Mouse (Mus musculus): Measurements from ENCODE around the gene Tas2r136. TPM values are rescaled to one million over a fixed set of nuclear protein-coding genes. Genes with fewer than 3 reads are reported as not detected.

Tas2r136 gene
- not detected in 2 replicates for polyA plus RNA-seq (2012; rRNA removed)

DNA sequence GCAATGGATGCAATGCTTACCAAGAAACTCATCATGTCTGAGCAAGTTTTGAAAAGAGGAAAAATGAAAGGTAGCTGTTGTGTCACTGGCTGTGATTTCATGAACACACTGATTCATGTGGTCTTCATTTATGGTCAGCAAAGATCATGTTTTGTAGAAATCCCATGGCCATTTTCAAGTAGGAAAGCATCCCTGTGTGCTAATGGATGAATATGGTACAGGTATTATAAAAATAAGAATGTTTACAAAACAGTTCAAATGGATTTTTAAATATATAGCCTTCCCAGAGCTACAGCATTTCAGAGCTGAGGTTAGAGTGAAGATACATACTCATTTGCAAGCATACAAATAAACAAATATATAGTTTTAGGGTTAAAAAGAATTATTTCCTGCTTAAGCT is at the start of gene Tas2r136:
Tas2r136 (minus strand) TSS at position 101 of the 400 bp plus-strand sequence.
- Histone ChIP-seq H3K4me3 (ENCODE audit: low read depth, low read length) (no peak within 1 kb of the TSS), H3K36me3 (ENCODE audit: control insufficient read depth, insufficient read depth, low read length) (no peaks in the 10 kb centered on the region), H3K27ac (ENCODE audit: insufficient read depth, low read depth, low read length) (no peak within 1 kb of the TSS), H3K4me1 (ENCODE audit: control insufficient read depth, insufficient read depth, insufficient read length, low read length) (no peaks in the 10 kb centered on the region), H3K27me3 (ENCODE audit: control insufficient read depth, insufficient read depth, low read length) (no peaks in the 10 kb centered on the region)
- TF ChIP-seq CTCF (IDR thresholded peaks at IDR 0.05; ENCODE audit: extremely low read depth, insufficient read length, insufficient replicate concordance, low read depth, low read length) (no peak), POLR2A (IDR thresholded peaks at IDR 0.05; ENCODE audit: low read depth, low read length) (no peak)

DNA sequence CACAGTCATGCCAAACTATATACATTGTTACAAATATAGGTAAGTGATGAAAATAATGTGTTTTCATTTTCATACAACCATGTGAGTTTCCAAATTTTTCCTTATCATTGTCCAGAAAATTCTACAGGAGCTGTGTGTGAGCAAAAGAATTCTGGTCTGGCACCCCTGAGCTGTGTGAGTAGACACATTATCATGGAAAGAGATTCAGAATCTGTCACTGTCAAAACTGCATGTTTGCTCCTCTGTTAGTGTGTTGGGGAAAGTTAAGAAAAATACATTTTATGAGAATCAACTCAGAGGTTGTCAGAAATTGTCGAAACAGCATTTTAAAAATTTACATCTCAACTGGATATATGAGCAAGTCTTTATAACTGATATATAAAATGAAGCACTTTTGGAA is 24.6 kb upstream of the Tas2r136 start, which contains the start of gene Tas2r117:
Tas2r117 (plus strand) TSS at position 301 of the 400 bp plus-strand sequence.
- no peaks in the 10 kb centered on the region for H3K27me3 ChIP-seq (ENCODE audit: control insufficient read depth, insufficient read depth, low read length)
- H3K27ac ChIP-seq (ENCODE audit: insufficient read depth, low read depth, low read length) = no peak within 1 kb of the TSS
- no peak within 1 kb of the TSS for H3K4me3 ChIP-seq (ENCODE audit: low read depth, low read length)
- 70% methylated on average over 1 of the region's 1 CpGs for WGBS
- H3K4me1 ChIP-seq (ENCODE audit: control insufficient read depth, insufficient read depth, insufficient read length, low read length) = no peaks in the 10 kb centered on the region
- H3K36me3 ChIP-seq (ENCODE audit: control insufficient read depth, insufficient read depth, low read length) = no peaks in the 10 kb centered on the region
- no peak for TF ChIP-seq CTCF (IDR thresholded peaks at IDR 0.05; ENCODE audit: extremely low read depth, insufficient read length, insufficient replicate concordance, low read depth, low read length)
- TF ChIP-seq POLR2A (IDR thresholded peaks at IDR 0.05; ENCODE audit: low read depth, low read length) = no peak

- Histone ChIP-seq H3K27ac (ENCODE audit: insufficient read depth, low read depth, low read length) (no peak overlapping the region), H3K27me3 (ENCODE audit: control insufficient read depth, insufficient read depth, low read length) (no peaks in the 10 kb centered on the region), H3K4me3 (ENCODE audit: low read depth, low read length) (no peak overlapping the region), H3K4me1 (ENCODE audit: control insufficient read depth, insufficient read depth, insufficient read length, low read length) (no peaks in the 10 kb centered on the region), H3K36me3 (ENCODE audit: control insufficient read depth, insufficient read depth, low read length) (no peaks in the 10 kb centered on the region)
- 36% methylated on average over 1 of the region's 1 CpGs for WGBS
- TF ChIP-seq CTCF (IDR thresholded peaks at IDR 0.05; ENCODE audit: extremely low read depth, insufficient read length, insufficient replicate concordance, low read depth, low read length) (no peak), POLR2A (IDR thresholded peaks at IDR 0.05; ENCODE audit: low read depth, low read length) (no peak)
Observed at GRCm38 (mm10) chr6:132795393-132795792, 17.4 kb upstream of the Tas2r136 start.

GRCm38 (mm10) chr6:132761831-132762230 is 16.1 kb downstream of the Tas2r136 start, which contains the start of gene Tas2r102:
Tas2r102 (plus strand) TSS chr6:132762131.
- no peaks in the 10 kb centered on the region for H3K27me3 ChIP-seq (ENCODE audit: control insufficient read depth, insufficient read depth, low read length)
- H3K27ac ChIP-seq (ENCODE audit: insufficient read depth, low read depth, low read length) = no peak within 1 kb of the TSS
- no peaks in the 10 kb centered on the region for H3K4me1 ChIP-seq (ENCODE audit: control insufficient read depth, insufficient read depth, insufficient read length, low read length)
- H3K4me3 ChIP-seq (ENCODE audit: low read depth, low read length) = no peak within 1 kb of the TSS
- 97% methylated on average over 2 of the region's 2 CpGs for WGBS
- TF ChIP-seq CTCF (IDR thresholded peaks at IDR 0.05; ENCODE audit: extremely low read depth, insufficient read length, insufficient replicate concordance, low read depth, low read length) (no peak), POLR2A (IDR thresholded peaks at IDR 0.05; ENCODE audit: low read depth, low read length) (no peak)
- no peaks in the 10 kb centered on the region for H3K36me3 ChIP-seq (ENCODE audit: control insufficient read depth, insufficient read depth, low read length)

GRCm38 (mm10) chr6:132754430-132754829 is 23.5 kb downstream of the Tas2r136 start, which contains the start of gene Tas2r124:
Tas2r124 (plus strand) TSS chr6:132754730.
- H3K27ac ChIP-seq (ENCODE audit: insufficient read depth, low read depth, low read length) = no peak within 1 kb of the TSS
- H3K36me3 ChIP-seq (ENCODE audit: control insufficient read depth, insufficient read depth, low read length) = no peaks in the 10 kb centered on the region
- no peaks in the 10 kb centered on the region for H3K4me1 ChIP-seq (ENCODE audit: control insufficient read depth, insufficient read depth, insufficient read length, low read length)
- no peak within 1 kb of the TSS for H3K4me3 ChIP-seq (ENCODE audit: low read depth, low read length)
- 78% methylated on average over 1 of the region's 1 CpGs for WGBS
- H3K27me3 ChIP-seq (ENCODE audit: control insufficient read depth, insufficient read depth, low read length) = no peaks in the 10 kb centered on the region
- TF ChIP-seq CTCF (IDR thresholded peaks at IDR 0.05; ENCODE audit: extremely low read depth, insufficient read length, insufficient replicate concordance, low read depth, low read length) (no peak), POLR2A (IDR thresholded peaks at IDR 0.05; ENCODE audit: low read depth, low read length) (no peak)

- H3K4me1 ChIP-seq (ENCODE audit: control insufficient read depth, insufficient read depth, insufficient read length, low read length) = no peaks in the 10 kb centered on the region
- H3K27me3 ChIP-seq (ENCODE audit: control insufficient read depth, insufficient read depth, low read length) = no peaks in the 10 kb centered on the region
- H3K27ac ChIP-seq (ENCODE audit: insufficient read depth, low read depth, low read length) = no peak overlapping the region
- no peaks in the 10 kb centered on the region for H3K36me3 ChIP-seq (ENCODE audit: control insufficient read depth, insufficient read depth, low read length)
- WGBS = 81% methylated on average over 2 of the region's 2 CpGs
- no peak for TF ChIP-seq POLR2A (IDR thresholded peaks at IDR 0.05; ENCODE audit: low read depth, low read length)
- H3K4me3 ChIP-seq (ENCODE audit: low read depth, low read length) = no peak overlapping the region
Observed at GRCm38 (mm10) chr6:132750206-132750605, 27.8 kb downstream of the Tas2r136 start.

DNA sequence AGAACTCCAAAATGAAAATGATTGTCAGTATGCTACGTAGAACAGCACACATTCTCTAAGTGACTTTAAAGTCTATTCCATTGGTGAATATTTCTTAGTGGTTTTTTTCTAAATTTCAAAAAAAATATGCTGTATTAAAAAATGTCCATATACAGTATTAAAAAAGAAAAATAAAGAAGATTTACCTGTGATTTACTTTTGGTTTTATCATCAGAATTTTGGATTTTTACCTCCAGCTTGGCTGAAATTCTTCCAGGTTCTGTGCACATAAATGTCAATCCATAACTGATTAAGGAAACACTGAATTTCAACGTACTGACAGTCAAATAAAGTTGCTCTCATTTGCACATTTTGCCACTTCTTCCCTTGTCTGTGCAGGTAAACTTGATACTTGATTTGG is 40.0 kb downstream of the Tas2r136 start, which contains the start of gene Tas2r115:
Tas2r115 (minus strand) TSS at position 101 of the 400 bp plus-strand sequence.
- no peak within 1 kb of the TSS for H3K4me3 ChIP-seq (ENCODE audit: low read depth, low read length)
- no peaks in the 10 kb centered on the region for H3K4me1 ChIP-seq (ENCODE audit: control insufficient read depth, insufficient read depth, insufficient read length, low read length)
- H3K27ac ChIP-seq (ENCODE audit: insufficient read depth, low read depth, low read length) = no peak within 1 kb of the TSS
- H3K36me3 ChIP-seq (ENCODE audit: control insufficient read depth, insufficient read depth, low read length) = no peaks in the 10 kb centered on the region
- WGBS = 67% methylated on average over 2 of the region's 2 CpGs
- no peaks in the 10 kb centered on the region for H3K27me3 ChIP-seq (ENCODE audit: control insufficient read depth, insufficient read depth, low read length)
- TF ChIP-seq POLR2A (IDR thresholded peaks at IDR 0.05; ENCODE audit: low read depth, low read length) (no peak), CTCF (IDR thresholded peaks at IDR 0.05; ENCODE audit: extremely low read depth, insufficient read length, insufficient replicate concordance, low read depth, low read length) (no peak)

Other genes starting within 250 kb of the Tas2r136 start
- gene Prh1, start 208.4 kb downstream of the Tas2r136 start, polyA plus RNA-seq (2012; rRNA removed) = not detected in 2 replicates
- not detected in 2 replicates for gene Prp2, start 182.2 kb downstream of the Tas2r136 start, polyA plus RNA-seq (2012; rRNA removed)
- not detected in 2 replicates for gene A630073D07Rik, start 126.6 kb downstream of the Tas2r136 start, polyA plus RNA-seq (2012; rRNA removed)
- not detected in 2 replicates for gene Tas2r120, start 121.2 kb downstream of the Tas2r136 start, polyA plus RNA-seq (2012; rRNA removed)
- gene Tas2r121, start 77.2 kb downstream of the Tas2r136 start, polyA plus RNA-seq (2012; rRNA removed) = not detected in 2 replicates
- not detected in 2 replicates for gene Tas2r122, start 66.2 kb downstream of the Tas2r136 start, polyA plus RNA-seq (2012; rRNA removed)
- not detected in 2 replicates for gene Tas2r115, start 40.1 kb downstream of the Tas2r136 start, polyA plus RNA-seq (2012; rRNA removed)
- gene Tas2r124, start 23.4 kb downstream of the Tas2r136 start, polyA plus RNA-seq (2012; rRNA removed) = not detected in 2 replicates
- gene Tas2r102, start 16.0 kb downstream of the Tas2r136 start, polyA plus RNA-seq (2012; rRNA removed) = not detected in 2 replicates
- not detected in 2 replicates for gene Tas2r117, start 24.7 kb upstream of the Tas2r136 start, polyA plus RNA-seq (2012; rRNA removed)
- not detected in 2 replicates for gene Tas2r123, start 69.0 kb upstream of the Tas2r136 start, polyA plus RNA-seq (2012; rRNA removed)
- gene Tas2r116, start 77.3 kb upstream of the Tas2r136 start, polyA plus RNA-seq (2012; rRNA removed) = not detected in 2 replicates
- not detected in 2 replicates for gene Tas2r110, start 89.8 kb upstream of the Tas2r136 start, polyA plus RNA-seq (2012; rRNA removed)
- not detected in 2 replicates for gene Tas2r113, start 114.8 kb upstream of the Tas2r136 start, polyA plus RNA-seq (2012; rRNA removed)
- gene Tas2r125, start 131.5 kb upstream of the Tas2r136 start, polyA plus RNA-seq (2012; rRNA removed) = not detected in 2 replicates
- not detected in 2 replicates for gene Tas2r129, start 172.9 kb upstream of the Tas2r136 start, polyA plus RNA-seq (2012; rRNA removed)
- not detected in 2 replicates for gene Tas2r131, start 179.8 kb upstream of the Tas2r136 start, polyA plus RNA-seq (2012; rRNA removed)
- gene Tas2r109, start 202.8 kb upstream of the Tas2r136 start, polyA plus RNA-seq (2012; rRNA removed) = not detected in 2 replicates